Mouse (Mus musculus): ENCODE data around the gene Maz. TPM values are rescaled to one million over a fixed set of nuclear protein-coding genes. Genes with fewer than 3 reads are reported as not detected.

The Maz gene
- 350 and 352 TPM in 2 replicates for polyA plus RNA-seq (2012; rRNA removed)

DNA sequence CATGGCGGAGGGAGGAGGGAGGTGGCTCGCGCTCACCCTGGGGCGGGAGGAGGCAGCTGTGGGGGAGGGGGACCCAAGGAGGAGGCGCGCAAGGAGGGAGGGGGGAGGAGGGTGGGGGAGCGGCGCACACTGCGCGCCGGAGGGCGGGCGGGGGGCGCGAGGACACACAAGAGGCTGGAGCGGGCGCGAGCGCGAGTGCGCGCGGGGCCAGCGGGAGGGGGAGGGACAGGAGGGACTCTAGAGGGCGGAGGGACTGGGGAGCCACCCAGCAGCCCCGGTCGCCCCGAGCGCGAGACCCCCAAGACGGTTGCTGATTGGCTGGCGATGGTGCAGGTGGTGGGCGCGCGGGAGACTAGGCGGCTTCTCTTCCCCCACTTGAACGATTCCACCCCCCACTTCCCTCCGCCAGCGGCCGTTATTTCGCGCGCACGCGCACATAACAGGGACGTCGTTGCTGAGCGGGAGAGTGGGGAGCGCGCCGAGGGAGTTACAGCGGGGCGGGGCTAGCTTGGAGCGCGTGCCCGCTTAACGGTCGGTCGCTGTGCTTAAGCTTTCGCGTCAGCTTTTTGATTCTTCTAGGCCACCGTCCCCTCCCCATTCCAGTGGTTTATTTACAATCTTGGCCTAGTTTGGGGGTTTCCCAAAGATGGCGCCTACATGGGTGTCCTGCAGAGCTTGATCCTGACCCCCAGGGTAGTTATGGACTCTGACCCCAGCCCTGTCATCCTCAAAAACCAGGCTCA, at the start of gene Maz:
Gene Maz (minus strand): TSS at position 54 of the 743 bp plus-strand sequence.
- DNase-seq (ENCODE audit: low read depth), result peak; percentile 100
- TF ChIP-seq POLR2A (IDR thresholded peaks at IDR 0.05; ENCODE audit: borderline replicate concordance, extremely low read depth, insufficient read depth, insufficient read length, poor library complexity, severe bottlenecking) (no peak), CTCF (IDR thresholded peaks at IDR 0.05; ENCODE audit: borderline replicate concordance, extremely low read depth, insufficient read depth, insufficient read length) (no peak)

DNA sequence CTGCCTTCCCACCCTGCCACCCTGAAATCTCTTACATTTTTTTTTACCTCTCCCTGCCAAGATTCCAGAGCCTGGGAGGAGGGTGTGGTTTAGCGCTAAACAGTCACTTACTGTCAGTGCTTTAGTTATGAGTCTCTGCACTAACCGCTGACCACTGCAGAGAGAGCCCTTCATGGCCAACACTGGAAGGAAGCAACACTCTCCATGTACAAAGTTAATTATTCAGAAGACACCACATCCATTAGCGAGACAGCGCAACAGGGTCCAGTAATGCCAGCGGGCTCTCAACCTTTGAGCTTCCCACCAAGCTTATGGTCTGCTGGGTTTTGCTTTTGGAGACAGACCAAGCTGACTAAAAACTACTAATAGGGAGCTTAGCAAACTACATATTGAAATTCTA, 49.4 kb upstream of the Maz start:
- TF ChIP-seq CTCF (IDR thresholded peaks at IDR 0.05; ENCODE audit: borderline replicate concordance, extremely low read depth, insufficient read depth, insufficient read length) (no peak), POLR2A (IDR thresholded peaks at IDR 0.05; ENCODE audit: borderline replicate concordance, extremely low read depth, insufficient read depth, insufficient read length, poor library complexity, severe bottlenecking) (no peak)

DNA sequence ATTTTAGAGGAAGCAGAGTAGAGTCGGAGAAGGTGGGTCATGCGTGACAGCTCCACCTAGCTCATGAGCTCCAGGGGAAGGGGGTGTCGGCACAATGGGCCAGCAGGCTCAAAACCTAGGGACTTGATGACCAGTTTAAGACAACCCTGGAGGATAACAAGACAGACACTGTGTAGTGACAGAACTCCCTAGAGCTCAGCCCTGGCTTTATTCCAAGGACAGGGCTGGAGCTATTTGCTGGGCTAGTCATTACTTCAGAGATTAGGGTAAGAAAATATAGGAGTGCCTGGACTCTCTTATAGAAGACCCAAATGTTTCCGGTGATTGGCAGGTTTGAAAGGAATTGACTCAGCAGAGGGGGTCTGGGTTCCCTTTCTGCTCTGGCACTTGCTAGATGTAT, 46.4 kb upstream of the Maz start:
- DNase-seq (ENCODE audit: low read depth), result no peak
- no peak for TF ChIP-seq POLR2A (IDR thresholded peaks at IDR 0.05; ENCODE audit: borderline replicate concordance, extremely low read depth, insufficient read depth, insufficient read length, poor library complexity, severe bottlenecking)
- no peak for TF ChIP-seq CTCF (IDR thresholded peaks at IDR 0.05; ENCODE audit: borderline replicate concordance, extremely low read depth, insufficient read depth, insufficient read length)

More for the DNA sequence above, 49.4 kb upstream of the Maz start:
- DNase-seq (ENCODE audit: low read depth), result no peak

DNA sequence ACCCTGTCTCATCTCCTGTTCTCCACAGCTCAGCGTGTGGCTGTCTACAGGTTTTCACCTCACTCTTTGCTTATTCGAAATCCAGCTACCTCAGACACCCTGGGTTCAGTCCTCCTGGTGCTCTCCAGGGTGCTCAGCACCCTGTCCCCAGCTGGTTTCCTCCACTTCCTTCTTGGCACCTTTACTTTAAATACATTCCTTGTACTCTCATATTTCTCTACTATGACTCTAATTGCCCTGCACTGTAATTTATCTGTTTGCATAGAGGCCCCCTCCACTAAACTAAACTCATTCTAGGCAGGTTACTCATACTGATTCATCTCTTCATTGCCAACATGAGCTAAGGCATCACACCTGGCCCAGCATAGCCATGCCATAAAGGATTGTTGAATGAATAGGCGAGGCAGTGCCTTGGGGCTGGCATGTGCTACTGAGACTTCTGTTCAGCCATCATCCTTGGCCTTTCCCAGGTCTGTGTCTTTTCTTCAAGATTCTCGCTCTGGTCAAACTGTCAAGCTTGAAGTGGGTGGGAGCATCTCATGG, 44.1 kb upstream of the Maz start:
- TF ChIP-seq POLR2A (IDR thresholded peaks at IDR 0.05; ENCODE audit: borderline replicate concordance, extremely low read depth, insufficient read depth, insufficient read length, poor library complexity, severe bottlenecking) (no peak), CTCF (IDR thresholded peaks at IDR 0.05; ENCODE audit: borderline replicate concordance, extremely low read depth, insufficient read depth, insufficient read length) (no peak)

DNA sequence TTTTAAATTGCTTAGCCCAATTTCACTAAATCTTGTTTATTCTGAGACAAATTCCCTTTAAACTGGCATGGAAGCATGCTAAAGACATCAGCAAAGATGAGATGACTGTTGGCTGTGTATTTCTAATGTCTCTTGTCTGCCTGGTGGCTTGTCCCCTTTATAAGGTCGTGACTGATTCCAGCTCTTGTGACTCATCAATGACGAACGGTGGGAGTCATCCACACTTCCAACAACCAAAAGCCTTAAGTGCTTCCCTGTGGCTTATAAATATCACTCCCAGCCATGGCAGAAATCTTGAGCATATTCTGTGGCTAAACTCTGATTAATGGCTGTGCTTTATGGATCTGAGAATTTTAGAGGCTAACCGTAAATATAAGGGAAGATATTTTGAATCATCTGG, 39.5 kb upstream of the Maz start:
- TF ChIP-seq CTCF (IDR thresholded peaks at IDR 0.05; ENCODE audit: borderline replicate concordance, extremely low read depth, insufficient read depth, insufficient read length), result no peak
- no peak for TF ChIP-seq POLR2A (IDR thresholded peaks at IDR 0.05; ENCODE audit: borderline replicate concordance, extremely low read depth, insufficient read depth, insufficient read length, poor library complexity, severe bottlenecking)
- DNase-seq (ENCODE audit: low read depth), result no peak

More for the DNA sequence above, 44.1 kb upstream of the Maz start:
- DNase-seq (ENCODE audit: low read depth), result no peak

DNA sequence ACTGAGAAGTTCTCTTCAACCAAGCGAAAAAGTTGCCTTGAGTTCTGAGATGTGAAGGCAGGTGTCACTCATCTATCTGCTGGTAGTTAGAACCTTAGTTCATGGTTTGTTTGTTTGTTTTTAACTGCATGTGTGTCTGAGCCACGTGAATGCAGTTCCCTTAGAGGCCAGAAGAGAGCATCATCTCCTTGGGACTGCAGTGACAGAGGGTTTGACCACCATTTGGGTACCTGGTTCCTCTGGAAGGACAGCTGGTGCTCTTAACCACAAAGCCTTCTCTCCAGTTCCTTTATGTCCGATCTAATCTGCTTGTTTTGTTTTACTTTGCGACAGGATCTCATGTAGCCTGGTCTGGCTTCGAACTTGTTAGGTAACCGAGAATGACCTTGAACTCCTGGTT, 38.7 kb upstream of the Maz start:
- TF ChIP-seq POLR2A (IDR thresholded peaks at IDR 0.05; ENCODE audit: borderline replicate concordance, extremely low read depth, insufficient read depth, insufficient read length, poor library complexity, severe bottlenecking) (no peak), CTCF (IDR thresholded peaks at IDR 0.05; ENCODE audit: borderline replicate concordance, extremely low read depth, insufficient read depth, insufficient read length) (no peak)
- DNase-seq (ENCODE audit: low read depth), result no peak

DNA sequence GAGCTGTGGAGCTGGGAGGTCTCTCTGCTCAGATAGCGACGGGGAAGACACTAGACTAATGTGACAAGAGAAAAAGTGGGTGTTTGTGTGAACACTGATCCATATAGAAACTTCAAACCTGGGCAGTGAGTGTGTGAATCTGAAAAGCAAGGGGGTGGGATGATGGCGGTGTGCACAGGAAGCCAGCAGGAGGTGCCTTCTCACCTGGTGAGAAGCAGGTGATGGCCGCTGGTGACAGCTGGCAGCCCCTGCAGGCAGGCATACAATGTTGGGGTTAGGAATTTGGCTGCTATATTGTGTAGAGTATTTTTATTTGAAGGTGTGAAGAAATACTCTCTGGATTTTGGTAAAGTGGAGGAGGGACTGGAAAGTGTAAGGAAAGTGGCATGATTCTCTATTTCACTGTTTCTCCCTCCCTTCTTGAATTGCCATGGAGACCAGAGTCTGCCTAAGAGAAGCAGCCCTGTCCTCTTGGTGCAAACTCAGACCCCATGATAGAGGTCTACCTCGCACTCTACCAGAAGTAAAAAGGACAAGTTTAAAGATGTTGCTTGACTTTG, 28.3 kb upstream of the Maz start:
- DNase-seq (ENCODE audit: low read depth), result no peak
- TF ChIP-seq CTCF (IDR thresholded peaks at IDR 0.05; ENCODE audit: borderline replicate concordance, extremely low read depth, insufficient read depth, insufficient read length) (no peak), POLR2A (IDR thresholded peaks at IDR 0.05; ENCODE audit: borderline replicate concordance, extremely low read depth, insufficient read depth, insufficient read length, poor library complexity, severe bottlenecking) (no peak)

DNA sequence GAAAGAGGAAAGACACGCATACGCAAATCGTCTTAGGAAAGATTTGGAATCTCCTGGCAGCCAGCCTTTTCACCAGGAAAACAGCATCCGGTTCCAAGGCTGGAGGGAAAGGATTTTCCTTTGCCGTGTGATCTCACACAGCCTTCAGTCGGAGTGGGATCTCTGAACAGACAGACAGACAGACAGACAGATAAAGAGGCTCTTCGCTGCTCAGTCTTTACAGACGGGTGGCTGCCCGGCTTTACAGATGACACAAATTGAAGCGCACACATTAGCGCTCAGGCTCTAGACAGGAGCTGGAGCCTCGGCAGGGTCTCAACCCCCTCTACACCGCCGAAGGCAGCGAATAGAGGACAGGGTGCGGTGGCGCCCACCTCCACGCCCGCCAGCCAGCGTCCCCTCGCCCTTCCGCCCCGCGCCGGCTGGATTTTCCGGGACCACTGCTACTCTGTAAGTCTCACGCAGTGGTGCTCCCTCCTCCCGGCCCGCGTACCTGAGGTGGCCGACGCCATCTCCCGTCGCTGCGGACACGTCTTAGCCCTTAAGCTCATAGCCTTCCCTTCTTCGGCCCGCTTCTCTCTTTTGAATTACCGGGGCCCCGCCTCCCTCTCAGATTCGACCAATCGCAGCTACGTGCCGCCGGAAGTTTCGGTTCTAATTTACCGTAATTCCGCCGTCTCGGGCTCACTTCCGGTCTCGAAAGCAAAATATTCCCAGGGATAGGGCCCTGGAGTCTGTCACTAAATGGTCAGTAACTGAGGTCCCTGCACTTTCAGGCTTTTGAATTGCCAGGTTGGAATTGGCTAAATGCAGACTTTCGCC, 15.2 kb upstream of the Maz start, which contains the start of gene Kif22:
Gene Kif22 (minus strand): TSS at position 621 of the 822 bp plus-strand sequence.
- TF ChIP-seq POLR2A (IDR thresholded peaks at IDR 0.05; ENCODE audit: borderline replicate concordance, extremely low read depth, insufficient read depth, insufficient read length, poor library complexity, severe bottlenecking) (no peak), CTCF (IDR thresholded peaks at IDR 0.05; ENCODE audit: borderline replicate concordance, extremely low read depth, insufficient read depth, insufficient read length) (no peak)
- peak; percentile 95 for DNase-seq (ENCODE audit: low read depth)

DNA sequence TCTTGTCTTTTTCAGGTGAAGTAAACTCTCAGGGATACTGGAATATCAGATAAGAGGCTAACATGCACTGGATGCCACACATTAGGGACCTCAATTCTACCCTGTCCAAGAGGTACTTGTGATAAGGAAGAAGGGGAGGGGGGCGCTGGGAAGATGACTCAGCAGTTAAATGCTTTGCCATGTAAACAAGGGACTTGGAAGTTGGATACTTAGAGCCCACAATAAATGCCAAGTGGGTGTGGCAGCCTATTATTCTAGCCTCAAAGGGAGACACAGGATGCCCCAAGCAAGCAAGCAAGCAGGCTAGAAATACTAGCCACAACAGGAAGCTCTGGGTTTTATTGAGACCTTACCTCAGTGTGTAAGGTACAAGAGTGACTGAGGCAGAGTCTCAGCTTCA, 4.4 kb upstream of the Maz start:
- no peak for DNase-seq (ENCODE audit: low read depth)
- TF ChIP-seq POLR2A (IDR thresholded peaks at IDR 0.05; ENCODE audit: borderline replicate concordance, extremely low read depth, insufficient read depth, insufficient read length, poor library complexity, severe bottlenecking) (no peak), CTCF (IDR thresholded peaks at IDR 0.05; ENCODE audit: borderline replicate concordance, extremely low read depth, insufficient read depth, insufficient read length) (no peak)

DNA sequence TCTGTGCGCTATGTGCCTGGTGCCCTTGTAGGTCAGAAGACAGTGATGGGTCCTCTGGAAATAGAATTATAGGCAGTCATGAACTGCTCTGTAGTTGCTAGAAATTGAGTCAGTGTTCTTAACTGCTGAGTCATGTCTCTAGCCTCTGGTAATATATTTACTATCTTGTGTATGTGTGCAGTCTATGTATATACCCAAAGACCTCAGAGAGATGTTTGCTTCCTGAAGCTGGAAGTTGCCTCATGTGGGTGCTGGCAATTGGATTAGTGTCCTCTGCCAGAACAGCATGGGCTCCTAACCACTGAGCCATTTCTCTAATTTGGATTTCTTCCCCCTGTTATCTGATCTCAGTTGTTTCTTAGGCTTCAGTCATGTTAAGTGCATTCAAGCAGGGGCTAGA, 3.3 kb upstream of the Maz start:
- no peak for DNase-seq (ENCODE audit: low read depth)
- TF ChIP-seq POLR2A (IDR thresholded peaks at IDR 0.05; ENCODE audit: borderline replicate concordance, extremely low read depth, insufficient read depth, insufficient read length, poor library complexity, severe bottlenecking), result no peak
- no peak for TF ChIP-seq CTCF (IDR thresholded peaks at IDR 0.05; ENCODE audit: borderline replicate concordance, extremely low read depth, insufficient read depth, insufficient read length)

DNA sequence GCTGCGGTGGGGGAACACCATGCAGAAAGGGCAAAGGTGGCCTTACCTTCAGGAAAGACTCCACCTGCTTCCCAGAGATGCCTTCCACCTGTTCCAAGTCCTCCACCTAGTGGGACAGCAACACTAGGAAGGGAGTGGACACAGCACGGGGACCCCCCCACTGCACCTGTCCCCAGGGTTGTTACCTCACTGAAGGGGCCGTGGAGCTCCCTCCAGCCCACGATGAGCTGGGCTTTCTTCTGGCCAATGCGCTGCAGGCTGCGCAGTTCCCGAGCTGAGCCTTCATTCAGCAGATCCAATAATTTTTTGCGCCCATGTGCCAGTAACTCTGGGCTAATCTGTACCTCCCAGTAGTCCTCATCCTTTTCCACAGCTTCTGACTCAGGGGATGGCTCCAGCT, 1.0 kb upstream of the Maz start:
- TF ChIP-seq POLR2A (IDR thresholded peaks at IDR 0.05; ENCODE audit: borderline replicate concordance, extremely low read depth, insufficient read depth, insufficient read length, poor library complexity, severe bottlenecking), result no peak
- TF ChIP-seq CTCF (IDR thresholded peaks at IDR 0.05; ENCODE audit: borderline replicate concordance, extremely low read depth, insufficient read depth, insufficient read length), result no peak
- no peak for DNase-seq (ENCODE audit: low read depth)

Measured in brain, embryonic 14.5 days (tissue).